Mouse (Mus musculus) heart, embryonic 10.5 days (tissue): ENCODE measurements around the gene Fcer1g. TPM values are rescaled to one million over a fixed set of nuclear protein-coding genes. Genes with fewer than 3 reads are reported as not detected.

ENCODE experiments used
- DNase-seq: peaks from one replicate; pipeline ENCODE4 v3.0.0-alpha.2; 2017; ENCODE audit warnings: low spot score
- H3K27ac ChIP-seq: fragments of 300-500 bp; sonication (generic); 2 replicates; pipeline ENCODE4 v1.5.1; 2016; ENCODE audit warnings: mild to moderate bottlenecking
- H3K27me3 ChIP-seq: fragments of 300-500 bp; sonication (generic); 2 replicates; pipeline ENCODE4 v1.6.1; 2016; ENCODE audit warnings: mild to moderate bottlenecking; ENCODE audit not compliant: poor library complexity, insufficient read depth, severe bottlenecking
- H3K36me3 ChIP-seq: fragments of 300-500 bp; sonication (generic); 2 replicates; pipeline ENCODE4 v1.6.1; 2016; ENCODE audit warnings: mild to moderate bottlenecking, moderate library complexity
- H3K4me1 ChIP-seq: fragments of 300-500 bp; sonication (generic); 2 replicates; pipeline ENCODE4 v1.6.1; 2016; ENCODE audit warnings: mild to moderate bottlenecking
- H3K4me3 ChIP-seq: fragments of 300-500 bp; sonication (generic); 2 replicates; pipeline ENCODE4 v1.5.1; 2016; ENCODE audit warnings: mild to moderate bottlenecking, moderate library complexity
- H3K9me3 ChIP-seq: fragments of 300-500 bp; sonication (generic); 2 replicates; pipeline ENCODE4 v1.6.1; 2016; ENCODE audit warnings: mild to moderate bottlenecking, moderate library complexity
- WGBS: fragments of 180-500 bp; shearing (Covaris S2); methylation state at CpG from one replicate; pipeline ENCODE4 v1.1.7; 2016; 5-methylcytosine and 5-hydroxymethylcytosine counted together
- polyA plus RNA-seq: library from polyadenylated mRNA; unstranded; fragments of >200 nt; fragmentation: Nextera tagmentation; extraction: Ambion mirVana; gene quantifications from 2 replicates; pipeline ENCODE4 v1.2.1, GENCODE M21; 2016

Fcer1g gene
- polyA plus RNA-seq, 1 experiment from 2014 or later: 12.1 TPM

DNA sequence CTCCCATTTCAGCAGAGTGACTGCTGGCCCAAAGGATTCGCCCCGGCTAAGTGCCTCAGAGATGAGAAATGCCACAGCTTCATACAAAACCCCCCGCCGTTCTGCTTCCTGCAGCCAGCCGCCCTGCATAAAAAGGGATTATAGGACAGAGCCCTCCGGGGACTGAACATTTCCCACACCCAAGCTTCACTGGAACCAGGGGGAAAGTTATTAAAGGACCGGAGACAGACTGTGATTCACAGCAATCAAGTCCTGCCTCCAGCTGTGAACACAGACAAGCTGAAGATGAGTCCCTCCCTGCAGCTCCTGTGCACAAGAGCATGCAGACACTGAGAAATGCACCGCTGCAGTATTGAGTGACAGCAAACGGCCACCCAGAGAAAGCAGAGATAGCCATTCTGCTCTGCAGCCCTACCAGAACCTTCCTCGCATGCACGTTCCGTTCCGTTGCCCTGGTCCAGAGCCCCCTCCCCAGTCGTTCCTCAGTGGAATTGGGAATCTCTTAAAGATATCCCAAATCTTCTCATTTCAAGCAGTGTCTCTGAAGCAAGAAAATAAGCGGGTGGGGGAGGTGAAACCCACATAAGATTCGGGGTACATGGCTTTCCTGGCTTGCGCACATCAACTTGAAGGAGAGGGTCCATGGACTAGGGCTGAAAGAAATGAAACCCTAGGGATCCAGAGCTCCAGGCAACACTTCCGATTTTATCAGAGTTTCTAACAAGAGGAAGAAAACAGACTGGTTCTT lies 40.9 kb downstream of the Fcer1g start:
- Histone ChIP-seq H3K4me3 (peak overlapping the region; percentile 48), H3K27ac (peak overlapping the region; percentile 31), H3K4me1 (peaks cover 55% of the 10 kb centered on the region), H3K9me3 (no peaks in the 10 kb centered on the region), H3K27me3 (peaks cover 54% of the 10 kb centered on the region), H3K36me3 (no peaks in the 10 kb centered on the region)
- 5% methylated on average over 18 of the region's 18 CpGs for WGBS
- DNase-seq: no peak

DNA sequence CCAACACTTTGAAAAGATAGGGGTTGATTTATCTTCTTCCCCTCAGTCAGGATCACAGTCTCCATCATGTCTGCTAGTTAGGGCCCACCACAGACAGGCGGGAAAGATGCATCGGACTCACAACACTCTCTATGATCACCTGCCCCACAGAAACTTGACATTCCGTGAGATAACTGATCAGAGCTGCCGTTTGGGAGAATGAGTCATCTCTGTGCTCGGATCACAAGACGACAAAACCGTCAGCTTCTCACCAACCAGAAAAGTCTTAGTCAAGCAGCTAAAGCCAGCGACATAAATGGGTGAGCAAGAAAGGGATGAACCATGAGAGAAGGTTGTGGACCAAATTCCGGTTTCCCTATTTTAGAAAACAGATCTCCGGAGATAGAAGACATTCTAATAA lies 41.9 kb downstream of the Fcer1g start:
- H3K27me3 ChIP-seq: peaks cover 54% of the 10 kb centered on the region
- 40% methylated on average over 10 of the region's 10 CpGs for WGBS
- peaks cover 61% of the 10 kb centered on the region for H3K4me1 ChIP-seq
- no peaks in the 10 kb centered on the region for H3K36me3 ChIP-seq
- no peak overlapping the region for H3K4me3 ChIP-seq
- H3K27ac ChIP-seq: no peak overlapping the region
- H3K9me3 ChIP-seq: no peaks in the 10 kb centered on the region
- no peak for DNase-seq

DNA sequence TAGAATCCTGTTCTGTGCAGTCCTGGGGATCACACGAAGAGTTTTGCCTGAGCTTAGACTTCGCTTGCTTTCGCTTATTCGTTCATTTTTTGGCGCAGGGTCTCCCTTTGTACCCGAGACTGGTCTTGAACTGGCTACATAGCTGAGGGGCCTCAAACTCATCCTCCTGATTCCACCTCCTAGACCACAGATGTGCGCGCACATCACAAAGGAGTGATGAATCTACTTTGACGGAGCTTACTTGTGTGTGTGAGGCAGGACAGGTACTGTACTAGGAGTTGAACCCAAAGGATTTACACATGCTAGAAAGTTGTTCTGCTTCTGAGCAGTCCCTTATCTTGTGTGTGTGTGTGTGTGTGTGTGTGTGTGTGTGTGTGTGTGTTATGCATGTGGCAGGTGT lies 43.3 kb downstream of the Fcer1g start:
- H3K9me3 ChIP-seq: no peaks in the 10 kb centered on the region
- DNase-seq: no peak
- H3K36me3 ChIP-seq: no peaks in the 10 kb centered on the region
- H3K27ac ChIP-seq: no peak overlapping the region
- no peak overlapping the region for H3K4me3 ChIP-seq
- 92% methylated on average over 9 of the region's 9 CpGs for WGBS
- peaks cover 51% of the 10 kb centered on the region for H3K27me3 ChIP-seq
- H3K4me1 ChIP-seq: peaks cover 66% of the 10 kb centered on the region

DNA sequence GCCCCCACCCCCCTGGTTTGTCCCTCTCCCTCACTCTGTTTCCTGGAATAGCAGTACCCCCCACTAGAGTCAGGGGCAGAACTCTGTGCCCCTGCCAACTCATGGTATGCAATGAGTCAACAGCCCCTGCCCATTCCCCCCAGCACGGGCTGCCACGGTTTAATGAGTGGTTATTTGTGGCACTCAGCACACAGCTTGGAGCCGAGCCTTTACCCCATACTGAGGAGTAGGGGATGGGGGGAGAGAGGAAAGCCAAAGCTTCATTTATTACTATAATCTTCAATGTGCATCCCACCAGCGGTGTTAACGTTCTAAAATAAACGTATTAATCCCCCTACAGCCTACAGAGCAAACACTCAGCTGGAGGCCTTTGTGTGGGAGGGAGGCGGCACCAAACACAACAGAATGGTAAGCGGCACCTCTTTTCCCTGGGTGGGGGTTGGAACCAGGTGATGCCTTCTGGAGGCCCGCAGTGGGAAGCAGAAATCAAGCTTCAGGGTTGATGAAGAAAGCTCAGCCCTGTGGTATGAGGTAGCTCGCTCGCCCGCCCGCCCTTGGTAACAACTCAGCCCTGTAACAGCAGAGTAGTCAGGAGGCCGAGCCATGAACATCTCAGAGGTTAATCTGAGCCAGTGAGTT lies 44.6 kb downstream of the Fcer1g start:
- DNase-seq: no peak

DNA sequence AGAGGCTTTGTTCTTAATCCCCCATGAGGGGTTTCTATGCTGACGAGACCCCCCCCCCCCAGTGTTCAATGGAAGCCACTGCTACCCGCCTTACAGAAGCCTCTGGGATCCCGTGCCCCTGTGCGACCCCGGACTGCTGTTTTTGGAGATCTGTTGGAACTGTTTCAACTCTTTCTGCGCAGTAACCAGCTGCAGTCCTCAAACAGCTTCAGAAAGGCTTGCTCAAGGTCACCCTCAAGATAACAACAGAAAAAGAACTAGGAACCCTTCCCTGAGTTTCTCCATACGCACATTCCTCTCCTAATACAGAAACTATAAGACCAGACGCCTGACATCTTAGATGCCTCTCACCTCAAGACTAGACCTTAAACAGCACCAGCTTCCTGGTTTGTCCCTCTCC lies 45.1 kb downstream of the Fcer1g start:
- Histone ChIP-seq H3K36me3 (no peaks in the 10 kb centered on the region), H3K4me3 (peak overlapping the region; percentile 36; the same call in 1 of the 2 replicates), H3K27ac (peak overlapping the region; percentile 89), H3K9me3 (no peaks in the 10 kb centered on the region), H3K27me3 (peaks cover 33% of the 10 kb centered on the region), H3K4me1 (peaks cover 61% of the 10 kb centered on the region)
- WGBS: 17% methylated on average over 8 of the region's 8 CpGs
- DNase-seq: no peak

More for the DNA sequence above, 44.6 kb downstream of the Fcer1g start:
- no peaks in the 10 kb centered on the region for H3K36me3 ChIP-seq
- peak overlapping the region; percentile 36; the same call in 1 of the 2 replicates for H3K4me3 ChIP-seq
- H3K4me1 ChIP-seq: peaks cover 62% of the 10 kb centered on the region
- no peaks in the 10 kb centered on the region for H3K9me3 ChIP-seq
- WGBS: 37% methylated on average over 14 of the region's 14 CpGs
- peak overlapping the region; percentile 89 for H3K27ac ChIP-seq
- peaks cover 39% of the 10 kb centered on the region for H3K27me3 ChIP-seq

DNA sequence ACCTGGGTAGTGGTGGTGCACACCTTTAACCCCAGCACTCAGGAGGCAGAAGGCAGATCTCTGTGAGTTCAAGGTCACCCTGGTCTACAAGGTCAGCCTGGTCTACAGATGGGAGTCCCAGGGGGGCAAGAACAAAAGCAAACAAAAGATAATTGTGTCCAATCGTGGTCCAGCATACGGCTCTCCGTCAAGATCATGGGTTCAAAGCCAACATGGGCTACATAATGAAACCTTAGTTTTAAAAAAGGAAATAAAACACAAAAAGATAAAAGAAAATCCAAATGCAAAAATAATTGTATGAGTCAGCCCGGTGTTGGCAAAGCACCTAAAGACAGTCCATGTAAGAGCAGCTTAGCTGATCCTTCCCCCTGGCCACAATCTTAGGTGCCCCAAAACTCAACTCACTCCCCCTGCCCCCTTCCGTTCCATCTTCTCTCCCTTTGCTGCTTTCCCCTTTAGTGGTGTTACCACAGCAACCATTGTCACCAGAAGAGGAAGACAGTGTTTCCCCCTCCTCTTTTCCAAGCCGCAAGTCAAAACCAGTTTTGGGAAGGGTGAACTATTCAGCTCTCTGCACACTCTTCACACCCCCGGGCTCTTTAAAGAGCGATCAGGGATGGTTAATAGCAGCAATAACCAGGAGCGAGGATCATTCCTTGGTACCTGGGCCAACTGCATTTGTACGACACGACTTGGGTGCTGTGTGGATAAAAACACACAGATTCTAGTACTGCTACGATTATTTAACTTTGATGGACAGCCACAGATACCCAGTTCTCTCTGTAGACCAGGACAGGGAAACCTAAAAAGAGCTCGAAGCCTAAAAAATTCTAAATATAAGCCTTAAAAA lies 46.1 kb downstream of the Fcer1g start:
- H3K27ac ChIP-seq: peak overlapping the region; percentile 89; the same call in 1 of the 2 replicates
- H3K36me3 ChIP-seq: no peaks in the 10 kb centered on the region
- peaks cover 58% of the 10 kb centered on the region for H3K4me1 ChIP-seq
- WGBS: 75% methylated on average over 13 of the region's 13 CpGs
- no peak for DNase-seq
- H3K27me3 ChIP-seq: peaks cover 23% of the 10 kb centered on the region
- no peak overlapping the region for H3K4me3 ChIP-seq
- H3K9me3 ChIP-seq: no peaks in the 10 kb centered on the region

DNA sequence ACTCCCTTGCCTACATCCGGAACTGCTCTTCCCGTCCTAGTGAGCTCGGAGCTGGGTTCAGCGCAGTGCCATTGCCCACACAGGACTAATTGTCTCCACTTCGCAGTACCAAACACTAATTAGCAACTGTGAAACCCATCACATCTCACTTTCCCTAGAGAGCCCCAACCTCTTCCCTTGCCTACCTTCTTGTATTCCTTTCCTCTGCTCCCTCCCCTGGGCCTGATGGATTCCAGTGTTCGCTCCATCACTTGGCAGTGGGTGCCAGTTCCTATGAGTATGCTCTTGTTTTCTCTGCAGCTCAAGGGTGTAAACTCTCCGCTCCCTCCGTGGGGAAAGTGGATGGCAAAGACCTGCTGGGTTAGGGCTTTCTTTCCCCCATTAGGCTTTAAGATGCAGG lies 48.5 kb downstream of the Fcer1g start:
- Histone ChIP-seq H3K4me1 (peaks cover 51% of the 10 kb centered on the region), H3K27ac (0 out of 2 replicates have a peak overlapping the region, but pooled peaks have one; percentile 56), H3K36me3 (no peaks in the 10 kb centered on the region), H3K27me3 (peaks cover under 1% of the 10 kb centered on the region; the same call in 1 of the 2 replicates), H3K4me3 (no peak overlapping the region), H3K9me3 (no peaks in the 10 kb centered on the region)
- 57% methylated on average over 8 of the region's 8 CpGs for WGBS
- no peak for DNase-seq

DNA sequence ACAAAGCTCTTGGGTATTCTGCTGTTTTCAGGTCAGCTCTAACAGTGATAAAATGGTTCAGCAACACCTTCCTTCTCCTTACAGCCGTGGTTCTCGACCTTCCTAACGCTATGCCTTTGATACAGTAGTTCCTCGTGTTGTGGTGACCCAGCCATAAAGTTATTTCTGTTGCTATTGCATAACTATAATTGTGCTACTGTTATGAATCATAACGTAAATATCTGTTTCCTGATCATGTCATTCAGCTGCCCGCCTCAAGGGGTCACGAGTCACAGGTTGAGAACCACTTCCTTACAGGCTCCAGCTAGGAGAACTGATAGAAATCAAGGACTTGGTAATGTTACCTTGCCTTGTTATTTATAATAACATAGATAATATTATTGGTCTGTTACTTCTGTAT lies 49.9 kb downstream of the Fcer1g start:
- H3K4me3 ChIP-seq: no peak overlapping the region
- no peak for DNase-seq
- no peaks in the 10 kb centered on the region for H3K36me3 ChIP-seq
- peaks cover 44% of the 10 kb centered on the region for H3K4me1 ChIP-seq
- no peaks in the 10 kb centered on the region for H3K9me3 ChIP-seq
- peak overlapping the region; percentile 83; the same call in 1 of the 2 replicates for H3K27ac ChIP-seq
- 73% methylated on average over 7 of the region's 7 CpGs for WGBS
- H3K27me3 ChIP-seq: no peaks in the 10 kb centered on the region

DNA sequence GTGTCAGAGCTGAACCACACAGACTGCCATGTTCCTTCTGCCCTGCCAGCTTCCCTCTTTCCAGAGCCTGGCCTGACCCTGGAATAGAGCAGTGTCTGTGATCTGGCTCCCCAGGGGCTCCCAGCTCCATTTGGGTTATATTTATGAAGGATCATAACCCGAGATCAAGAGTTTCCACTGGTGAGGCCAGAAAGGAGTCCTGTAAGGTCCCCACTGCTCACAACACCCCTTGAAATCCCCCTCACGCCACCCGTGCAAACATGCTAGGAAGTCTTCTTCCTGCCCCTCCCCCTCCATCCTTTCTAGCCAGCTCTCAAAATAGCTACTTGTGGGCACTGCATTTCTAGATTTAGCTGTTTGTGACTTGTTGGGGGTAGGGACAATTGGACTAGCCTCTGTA lies 50.5 kb downstream of the Fcer1g start:
- no peaks in the 10 kb centered on the region for H3K36me3 ChIP-seq
- no peaks in the 10 kb centered on the region for H3K9me3 ChIP-seq
- no peak for DNase-seq
- peak overlapping the region; percentile 83 for H3K27ac ChIP-seq
- H3K27me3 ChIP-seq: no peaks in the 10 kb centered on the region
- H3K4me1 ChIP-seq: peaks cover 37% of the 10 kb centered on the region
- 38% methylated on average over 3 of the region's 3 CpGs for WGBS
- H3K4me3 ChIP-seq: peak overlapping the region; percentile 13; the same call in 1 of the 2 replicates

DNA sequence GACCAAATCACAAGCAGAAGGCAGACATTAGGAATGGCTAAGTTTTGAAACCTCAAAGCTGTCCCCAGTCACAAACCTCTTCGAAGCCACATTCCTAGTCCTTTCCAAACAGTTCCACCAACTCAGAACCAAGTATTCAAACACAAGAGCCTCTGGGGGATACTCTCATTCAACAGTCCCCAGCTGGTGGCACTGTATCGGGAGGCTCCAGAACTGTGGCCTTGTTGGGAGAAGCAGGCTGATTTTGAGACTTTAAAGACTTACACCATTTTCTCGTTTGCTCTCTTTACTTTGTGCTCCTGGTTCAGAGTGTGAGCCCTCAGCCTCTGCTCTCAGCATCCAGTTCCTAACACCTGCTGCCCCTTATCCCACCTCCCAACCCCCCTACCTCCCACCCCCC lies 51.1 kb downstream of the Fcer1g start:
- 87% methylated on average over 3 of the region's 3 CpGs for WGBS
- H3K36me3 ChIP-seq: no peaks in the 10 kb centered on the region
- no peaks in the 10 kb centered on the region for H3K27me3 ChIP-seq
- H3K9me3 ChIP-seq: no peaks in the 10 kb centered on the region
- H3K4me3 ChIP-seq: no peak overlapping the region
- DNase-seq: no peak
- H3K4me1 ChIP-seq: peaks cover 32% of the 10 kb centered on the region
- peak overlapping the region; percentile 83; the same call in 1 of the 2 replicates for H3K27ac ChIP-seq
